Mouse (Mus musculus) bone marrow macrophage, adult 2 months (primary cell): ENCODE data around the gene Farp2.

Source experiments
- CTCF ChIP-seq: IDR thresholded peaks from 2 replicates; pipeline ENCODE4 v1.5.1; 2012; ENCODE audit warnings: low read depth, mild to moderate bottlenecking, low read length, moderate library complexity
- POLR2A ChIP-seq: IDR thresholded peaks from 2 replicates; pipeline ENCODE4 v1.6.1; 2012; ENCODE audit warnings: mild to moderate bottlenecking, low read depth, low read length, borderline replicate concordance

DNA sequence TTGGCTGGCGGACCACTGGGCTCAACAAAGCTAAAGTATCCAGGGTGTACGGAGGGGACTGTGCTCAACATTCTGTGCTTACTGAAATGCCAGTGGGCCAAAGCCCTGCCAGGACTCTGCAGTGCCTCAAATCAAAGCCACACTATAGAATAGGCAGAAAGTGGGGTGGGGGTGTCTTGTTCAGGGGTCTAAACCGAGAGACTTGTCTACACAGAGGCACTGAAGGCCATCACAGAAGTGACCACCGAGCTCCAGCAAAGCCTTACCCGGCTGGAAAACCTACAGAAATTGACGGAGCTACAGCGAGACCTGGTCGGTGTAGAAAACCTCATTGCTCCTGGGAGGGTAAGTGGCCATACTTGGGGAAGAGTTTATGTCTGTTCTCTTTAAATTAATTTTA is 97.9 kb downstream of the Farp2 start:
- no peak for TF ChIP-seq POLR2A
- no peak for TF ChIP-seq CTCF
